Mouse (Mus musculus) olfactory bulb, adult 2 months (tissue): ENCODE data around the gene Stx8.

Experiments used
- CTCF ChIP-seq: fragments of 200-500 bp; IDR thresholded peaks from 2 replicates; pipeline ENCODE4 v1.5.1; 2012; ENCODE audit warnings: low read depth, mild to moderate bottlenecking, low read length, moderate library complexity; ENCODE audit not compliant: insufficient read depth
- POLR2A ChIP-seq: fragments of 200-500 bp; IDR thresholded peaks from 2 replicates; pipeline ENCODE4 v1.6.1; 2012; ENCODE audit warnings: mild to moderate bottlenecking, low read depth, low read length, moderate library complexity; ENCODE audit not compliant: insufficient read depth

- TF ChIP-seq POLR2A (no peak), CTCF (no peak)
These were observed 1.8 kb downstream of the Stx8 start for GRCm38 (mm10) chr11:67967831-67968230.
